Mouse (Mus musculus) heart, embryonic 16.5 days (tissue): Measurements from ENCODE around the gene Rbpms2. TPM values are rescaled to one million over a fixed set of nuclear protein-coding genes. Genes with fewer than 3 reads are reported as not detected.

Experiments used
- ATAC-seq: fragments of 200-750 bp; cut with Nextera tagmentation; replicated peaks from 2 replicates; pipeline ENCODE4 v1.8.0; 2017; ENCODE audit warnings: moderate number of reproducible peaks; ENCODE audit not compliant: insufficient read depth, low FRiP score; ENCODE audit errors: extremely low read depth
- H3K27ac ChIP-seq: fragments of 300-500 bp; sonication (generic); 2 replicates; pipeline ENCODE4 v1.5.1; 2014; ENCODE audit warnings: mild to moderate bottlenecking, low read length, control low read depth, moderate library complexity
- H3K27me3 ChIP-seq: fragments of 300-500 bp; sonication (generic); 2 replicates; pipeline ENCODE4 v1.6.1; 2014; ENCODE audit warnings: low read length, mixed read lengths; ENCODE audit not compliant: control insufficient read depth, insufficient read depth
- H3K36me3 ChIP-seq: fragments of 300-500 bp; sonication (generic); 2 replicates; pipeline ENCODE4 v1.6.1; 2014; ENCODE audit not compliant: control insufficient read depth, insufficient read depth
- H3K4me1 ChIP-seq: fragments of 300-500 bp; sonication (generic); 2 replicates; pipeline ENCODE4 v1.6.1; 2014; ENCODE audit warnings: low read length, mixed read lengths; ENCODE audit not compliant: control insufficient read depth, insufficient read depth
- H3K4me2 ChIP-seq: fragments of 300-500 bp; sonication (generic); 2 replicates; pipeline ENCODE4 v1.6.1; 2014; ENCODE audit warnings: low read depth, mild to moderate bottlenecking, control low read depth, low read length
- H3K4me3 ChIP-seq: fragments of 300-500 bp; sonication (generic); 2 replicates; pipeline ENCODE4 v1.5.1; 2014; ENCODE audit warnings: mild to moderate bottlenecking, control low read depth, low read length
- H3K9ac ChIP-seq: fragments of 300-500 bp; sonication (generic); 2 replicates; pipeline ENCODE4 v1.6.1; 2014; ENCODE audit warnings: low read length, control low read depth
- H3K9me3 ChIP-seq: fragments of 300-500 bp; sonication (generic); replicated peaks from 2 replicates; pipeline ENCODE4 v1.6.1; 2016; ENCODE audit warnings: low read length; ENCODE audit not compliant: control insufficient read depth
- WGBS: fragments of 180-500 bp; shearing (Covaris S2); extraction: QIAGEN DNeasy Blood & Tissue Kit; methylation state at CpG from one replicate; pipeline ENCODE4 v1.1.7; 2014; 5-methylcytosine and 5-hydroxymethylcytosine counted together
- polyA plus RNA-seq: library from polyadenylated mRNA; unstranded; fragments of >200 nt; fragmentation: Nextera tagmentation; extraction: Ambion mirVana; gene quantifications from 2 replicates; pipeline ENCODE4 v1.2.1, GENCODE M21; 2015

The Rbpms2 gene
- polyA plus RNA-seq, 1 experiment from 2014 or later, result 105 TPM

DNA sequence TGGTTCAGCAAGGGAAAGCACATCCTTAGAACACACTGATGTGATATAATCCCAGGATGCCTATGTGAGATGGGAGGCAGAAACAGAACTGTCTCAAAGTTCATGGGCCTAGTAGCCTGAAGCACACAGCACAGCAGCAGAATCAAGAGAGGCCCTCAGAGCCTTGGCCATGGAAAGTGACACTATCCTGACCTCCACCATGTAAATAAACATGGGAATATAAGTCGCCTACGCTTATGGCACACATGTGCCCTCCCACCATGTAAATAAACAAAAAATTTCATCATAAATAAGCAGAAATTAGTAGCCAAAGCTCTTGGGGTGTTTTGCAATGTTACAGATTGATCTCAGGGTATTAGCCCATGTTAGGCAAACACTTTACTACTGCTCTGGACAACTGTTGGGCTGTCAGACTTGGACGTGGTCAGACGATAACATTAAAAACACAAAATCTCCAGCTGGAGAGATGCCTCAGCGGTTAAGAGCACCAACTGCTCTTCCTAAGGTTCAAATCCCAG, 17.4 kb upstream of the Rbpms2 start:
- peaks cover 6% of the 10 kb centered on the region for H3K4me1 ChIP-seq
- no peaks in the 10 kb centered on the region for H3K27me3 ChIP-seq
- no peak for ATAC-seq
- H3K9ac ChIP-seq, result no peak overlapping the region
- H3K36me3 ChIP-seq, result no peaks in the 10 kb centered on the region
- WGBS, result 79% methylated on average over 5 of the region's 5 CpGs
- H3K4me3 ChIP-seq, result no peak overlapping the region
- H3K27ac ChIP-seq, result no peak overlapping the region
- H3K4me2 ChIP-seq, result no peak overlapping the region
- no peaks in the 10 kb centered on the region for H3K9me3 ChIP-seq

- Histone ChIP-seq H3K9me3 (no peaks in the 10 kb centered on the region), H3K4me2 (no peak overlapping the region), H3K4me1 (peaks cover 6% of the 10 kb centered on the region), H3K9ac (no peak overlapping the region), H3K27me3 (no peaks in the 10 kb centered on the region), H3K27ac (0 out of 2 replicates have a peak overlapping the region, but pooled peaks have one; percentile 3), H3K36me3 (no peaks in the 10 kb centered on the region), H3K4me3 (no peak overlapping the region)
- 24% methylated on average over 2 of the region's 2 CpGs for WGBS
- ATAC-seq, result peak; percentile 85
Observed at GRCm38 (mm10) chr9:65613098-65613497, 16.4 kb upstream of the Rbpms2 start.

DNA sequence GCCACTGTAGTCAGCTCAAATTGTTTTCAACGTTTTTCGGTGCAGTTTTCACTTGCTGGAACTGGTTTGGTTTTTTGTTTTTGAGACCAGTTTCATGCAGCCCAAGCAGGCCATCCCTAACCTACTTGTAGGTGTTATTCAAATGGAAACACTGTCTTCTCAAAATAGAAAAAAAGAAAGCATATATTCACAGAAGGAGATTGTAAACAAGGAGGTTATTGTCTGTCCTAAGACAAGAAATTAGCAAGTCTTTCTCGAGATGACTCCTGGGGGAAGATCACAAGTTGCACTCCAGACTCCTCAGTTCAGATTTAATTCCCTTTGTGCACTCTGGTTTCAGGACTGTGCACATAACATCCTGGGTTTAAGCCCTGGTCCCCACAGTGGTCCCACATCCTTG, 10.1 kb upstream of the Rbpms2 start:
- no peak overlapping the region for H3K27ac ChIP-seq
- H3K27me3 ChIP-seq, result no peaks in the 10 kb centered on the region
- no peak overlapping the region for H3K9ac ChIP-seq
- H3K4me3 ChIP-seq, result no peak overlapping the region
- no peaks in the 10 kb centered on the region for H3K9me3 ChIP-seq
- 59% methylated on average over 3 of the region's 3 CpGs for WGBS
- H3K4me1 ChIP-seq, result no peaks in the 10 kb centered on the region
- no peak for ATAC-seq
- no peak overlapping the region for H3K4me2 ChIP-seq
- H3K36me3 ChIP-seq, result no peaks in the 10 kb centered on the region

- H3K27me3 ChIP-seq, result no peaks in the 10 kb centered on the region
- no peaks in the 10 kb centered on the region for H3K4me1 ChIP-seq
- H3K36me3 ChIP-seq, result no peaks in the 10 kb centered on the region
- no peaks in the 10 kb centered on the region for H3K9me3 ChIP-seq
- no peak overlapping the region for H3K4me3 ChIP-seq
- 83% methylated on average over 4 of the region's 4 CpGs for WGBS
- H3K4me2 ChIP-seq, result no peak overlapping the region
- H3K27ac ChIP-seq, result no peak overlapping the region
- H3K9ac ChIP-seq, result no peak overlapping the region
- ATAC-seq, result no peak
Observed at GRCm38 (mm10) chr9:65621196-65621595, 8.3 kb upstream of the Rbpms2 start.

GRCm38 (mm10) chr9:65621666-65622065, 7.8 kb upstream of the Rbpms2 start:
- H3K27ac ChIP-seq, result no peak overlapping the region
- no peak overlapping the region for H3K4me2 ChIP-seq
- H3K9ac ChIP-seq, result no peak overlapping the region
- no peaks in the 10 kb centered on the region for H3K4me1 ChIP-seq
- no peaks in the 10 kb centered on the region for H3K27me3 ChIP-seq
- no peaks in the 10 kb centered on the region for H3K36me3 ChIP-seq
- no peaks in the 10 kb centered on the region for H3K9me3 ChIP-seq
- no peak overlapping the region for H3K4me3 ChIP-seq
- 84% methylated on average over 2 of the region's 2 CpGs for WGBS
- no peak for ATAC-seq

DNA sequence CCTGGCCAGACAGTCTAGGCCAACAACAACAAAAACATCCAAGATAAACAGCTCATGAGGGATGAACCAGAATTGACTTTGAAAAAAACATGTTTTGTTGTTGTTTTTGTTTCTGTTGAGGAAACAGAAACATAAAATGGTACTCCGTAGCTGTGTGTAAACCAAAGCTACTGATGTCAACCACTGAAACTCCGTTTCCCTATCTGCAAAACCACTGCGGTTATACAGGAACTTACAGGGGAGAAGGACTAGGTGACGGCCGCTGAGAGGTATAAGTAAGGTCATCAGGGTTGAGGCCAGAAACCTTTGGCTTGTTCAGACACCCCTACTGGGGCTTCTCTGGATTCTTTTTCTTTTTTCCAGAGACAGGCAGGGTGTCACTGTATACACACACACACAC, 6.6 kb upstream of the Rbpms2 start:
- H3K4me2 ChIP-seq, result no peak overlapping the region
- H3K9me3 ChIP-seq, result no peaks in the 10 kb centered on the region
- no peaks in the 10 kb centered on the region for H3K27me3 ChIP-seq
- no peak overlapping the region for H3K9ac ChIP-seq
- H3K4me1 ChIP-seq, result no peaks in the 10 kb centered on the region
- no peak overlapping the region for H3K4me3 ChIP-seq
- 73% methylated on average over 5 of the region's 5 CpGs for WGBS
- no peak for ATAC-seq
- H3K36me3 ChIP-seq, result no peaks in the 10 kb centered on the region
- H3K27ac ChIP-seq, result no peak overlapping the region

DNA sequence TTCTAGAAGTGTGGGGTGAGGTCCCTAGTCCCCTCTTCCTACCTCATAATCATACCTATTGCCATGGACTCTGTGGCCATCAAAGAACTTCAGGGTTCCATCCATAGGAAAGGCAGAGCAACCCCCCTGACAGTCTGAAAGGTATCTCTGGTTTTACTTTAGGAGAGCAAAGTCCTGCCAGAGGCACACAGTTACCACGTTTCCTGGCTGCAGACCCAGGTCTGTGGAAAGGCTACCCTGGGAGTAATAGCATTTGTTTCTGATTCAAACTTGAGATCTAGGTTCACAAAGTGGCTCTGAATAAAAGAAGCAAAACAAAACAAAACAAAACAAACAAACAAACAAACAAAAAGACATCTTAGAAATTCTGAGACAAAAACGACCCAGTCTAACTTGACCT, 5.2 kb upstream of the Rbpms2 start:
- WGBS, result 74% methylated on average over 2 of the region's 2 CpGs
- no peak overlapping the region for H3K4me3 ChIP-seq
- no peaks in the 10 kb centered on the region for H3K27me3 ChIP-seq
- H3K4me1 ChIP-seq, result peaks cover 4% of the 10 kb centered on the region; the same call in 1 of the 2 replicates
- no peak overlapping the region for H3K4me2 ChIP-seq
- no peak overlapping the region for H3K27ac ChIP-seq
- H3K9ac ChIP-seq, result no peak overlapping the region
- H3K9me3 ChIP-seq, result no peaks in the 10 kb centered on the region
- no peaks in the 10 kb centered on the region for H3K36me3 ChIP-seq
- no peak for ATAC-seq

DNA sequence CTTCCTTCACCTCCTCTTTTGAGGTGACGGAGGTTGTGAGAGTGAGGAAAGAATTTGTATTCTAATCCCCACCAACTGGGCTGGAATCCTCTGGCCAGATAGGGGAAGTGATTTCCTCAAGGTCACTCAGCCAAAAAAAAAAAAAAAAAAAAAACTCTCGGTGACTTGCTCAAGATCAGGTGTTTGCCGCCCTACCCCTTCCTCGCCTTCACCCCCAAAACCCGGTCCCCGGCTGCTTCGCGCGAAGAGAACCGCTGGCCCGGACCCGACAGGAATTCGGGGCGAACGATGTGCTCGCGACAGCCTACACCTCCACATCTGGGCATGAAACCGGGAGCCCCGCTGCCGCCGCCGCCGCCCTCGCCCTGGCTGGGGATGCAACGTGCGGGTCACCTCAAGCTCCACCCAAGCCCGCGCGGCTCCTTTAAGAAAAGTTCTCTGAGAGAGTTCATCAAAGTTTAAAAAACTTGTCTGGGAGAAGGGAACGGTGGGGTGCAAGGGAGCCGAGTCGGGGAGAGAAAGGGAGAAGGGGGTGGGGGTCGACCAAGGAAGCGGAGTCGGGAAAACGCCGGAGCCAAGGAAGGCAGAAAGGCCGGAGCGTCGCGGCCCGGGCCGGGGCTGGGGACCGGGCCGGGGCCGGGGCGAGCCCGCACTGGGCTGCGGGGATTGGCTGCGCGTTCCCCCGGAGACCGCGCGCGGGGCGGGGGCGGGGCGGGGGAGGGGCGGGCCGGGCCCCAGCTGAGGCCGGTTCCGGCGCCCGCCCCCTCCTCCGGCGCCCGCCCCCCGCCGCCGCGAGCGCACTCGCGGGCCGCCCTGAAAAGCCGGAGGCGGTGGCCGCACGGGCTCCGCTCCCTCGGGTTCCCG, 551 bp downstream of the Rbpms2 start:
- under 1% methylated on average over 39 of the region's 83 CpGs for WGBS
- Histone ChIP-seq H3K4me1 (peaks cover 11% of the 10 kb centered on the region), H3K4me2 (peak overlapping the region; percentile 93), H3K27me3 (no peaks in the 10 kb centered on the region), H3K9ac (peak overlapping the region; percentile 95), H3K4me3 (peak overlapping the region; percentile 90), H3K9me3 (no peaks in the 10 kb centered on the region), H3K27ac (peak overlapping the region; percentile 96), H3K36me3 (no peaks in the 10 kb centered on the region)
- ATAC-seq, result peak; percentile 91

GRCm38 (mm10) chr9:65630631-65631353, 1.3 kb downstream of the Rbpms2 start:
- no peaks in the 10 kb centered on the region for H3K9me3 ChIP-seq
- peak overlapping the region; percentile 95 for H3K9ac ChIP-seq
- H3K36me3 ChIP-seq, result no peaks in the 10 kb centered on the region
- H3K4me3 ChIP-seq, result peak overlapping the region; percentile 90
- whole genome bisulfite sequencing, result under 1% methylated on average over 70 of the region's 78 CpGs
- peak overlapping the region; percentile 96 for H3K27ac ChIP-seq
- no peaks in the 10 kb centered on the region for H3K27me3 ChIP-seq
- peak; percentile 43 for ATAC-seq
- H3K4me2 ChIP-seq, result peak overlapping the region; percentile 93
- H3K4me1 ChIP-seq, result peaks cover 11% of the 10 kb centered on the region
